Mouse (Mus musculus) embryonic fibroblast, embryonic 13.5 days (primary cell): ENCODE data around the gene Mecp2.

Experiments used
- CTCF ChIP-seq: IDR thresholded peaks from 2 replicates; pipeline ENCODE4 v1.5.1; 2011; ENCODE audit warnings: mild to moderate bottlenecking, control low read depth, low read length, moderate library complexity, borderline replicate concordance; ENCODE audit not compliant: insufficient read depth
- POLR2A ChIP-seq: IDR thresholded peaks from 2 replicates; pipeline ENCODE4 v1.6.1; 2011; ENCODE audit warnings: low read depth, mild to moderate bottlenecking, control low read depth, low read length, moderate library complexity

DNA sequence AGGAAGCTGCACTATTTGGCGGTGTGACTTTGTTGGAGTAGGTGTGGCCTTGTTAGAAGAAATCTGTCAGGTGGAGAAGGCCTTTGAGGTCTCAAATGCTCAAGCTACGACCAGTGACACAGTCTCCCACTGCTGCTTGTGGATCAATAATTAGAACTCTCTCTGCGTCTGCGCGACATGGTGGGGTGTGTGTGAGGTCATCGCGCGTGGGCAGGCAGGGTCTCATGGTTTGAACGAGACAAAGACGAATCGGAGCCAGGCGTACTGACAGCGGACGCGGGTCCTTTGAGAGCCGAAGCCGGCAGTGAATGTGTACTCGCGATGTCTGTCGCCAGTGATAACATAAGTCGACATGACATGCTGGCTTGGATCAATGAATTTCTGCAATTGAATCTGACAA, 128.8 kb downstream of the Mecp2 start:
- TF ChIP-seq POLR2A (no peak), CTCF (no peak)
